Mouse (Mus musculus): ENCODE measurements around the gene Higd1b.

Higd1b gene

GRCm38 (mm10) chr11:102835549-102835948 lies at the start of gene Higd1b:
Higd1b (plus strand) TSS chr11:102835849.
- no peak for DNase-seq (ENCODE audit: low spot score in 2 of 2)

GRCm38 (mm10) chr11:102787688-102788177 lies 47.9 kb upstream of the Higd1b start:
- no peak for DNase-seq (ENCODE audit: low spot score in 2 of 2)

GRCm38 (mm10) chr11:102791682-102792445 lies 43.8 kb upstream of the Higd1b start:
- no peak for DNase-seq (ENCODE audit: low spot score in 2 of 2)

- no peak for DNase-seq (ENCODE audit: low spot score in 2 of 2)
These were observed 41.5 kb upstream of the Higd1b start for GRCm38 (mm10) chr11:102794157-102794556.

- DNase-seq (ENCODE audit: low spot score in 2 of 2) = no peak
These were observed 32.2 kb upstream of the Higd1b start for GRCm38 (mm10) chr11:102803453-102803852.

- no peak for DNase-seq (ENCODE audit: low spot score in 2 of 2)
These were observed 27.4 kb upstream of the Higd1b start for GRCm38 (mm10) chr11:102808246-102808645.

- DNase-seq (ENCODE audit: low spot score in 2 of 2) = no peak
These were observed 24.7 kb upstream of the Higd1b start for GRCm38 (mm10) chr11:102810721-102811485.

GRCm38 (mm10) chr11:102814881-102815280 lies 20.8 kb upstream of the Higd1b start:
- DNase-seq (ENCODE audit: low spot score in 2 of 2) = no peak

GRCm38 (mm10) chr11:102818121-102819020 lies 17.3 kb upstream of the Higd1b start:
- DNase-seq (ENCODE audit: low spot score in 2 of 2) = no peak

- peak in 1 of 2 experiments; percentile 2 for DNase-seq (ENCODE audit: low spot score in 2 of 2)
These were observed 16.4 kb upstream of the Higd1b start, which contains the start of gene Gjc1 for GRCm38 (mm10) chr11:102819021-102819782. Gjc1 (minus strand) TSS chr11:102819700.

GRCm38 (mm10) chr11:102819783-102820385 lies 15.8 kb upstream of the Higd1b start:
- DNase-seq (ENCODE audit: low spot score in 2 of 2) = no peak

- DNase-seq (ENCODE audit: low spot score in 2 of 2) = no peak
These were observed 15.2 kb upstream of the Higd1b start for GRCm38 (mm10) chr11:102820432-102820831.

GRCm38 (mm10) chr11:102821231-102821630 lies 14.4 kb upstream of the Higd1b start:
- no peak for DNase-seq (ENCODE audit: low spot score in 2 of 2)

- no peak for DNase-seq (ENCODE audit: low spot score in 2 of 2)
These were observed 9.2 kb upstream of the Higd1b start for GRCm38 (mm10) chr11:102826476-102826875.

- no peak for DNase-seq (ENCODE audit: low spot score in 2 of 2)
These were observed 8.6 kb upstream of the Higd1b start for GRCm38 (mm10) chr11:102827097-102827496.

- DNase-seq (ENCODE audit: low spot score in 2 of 2) = no peak
These were observed 5.4 kb upstream of the Higd1b start for GRCm38 (mm10) chr11:102830276-102830675.

GRCm38 (mm10) chr11:102832700-102833297 lies 2.9 kb upstream of the Higd1b start:
- DNase-seq (ENCODE audit: low spot score in 2 of 2) = no peak

- no peak for DNase-seq (ENCODE audit: low spot score in 2 of 2)
These were observed 1.4 kb upstream of the Higd1b start for GRCm38 (mm10) chr11:102834219-102834618.

- no peak for DNase-seq (ENCODE audit: low spot score in 2 of 2)
These were observed 497 bp downstream of the Higd1b start for GRCm38 (mm10) chr11:102836146-102836545.

- no peak for DNase-seq (ENCODE audit: low spot score in 2 of 2)
These were observed 1.7 kb downstream of the Higd1b start for GRCm38 (mm10) chr11:102837385-102837784.
